Mouse (Mus musculus): ENCODE data around the gene Xbp1. TPM values are rescaled to one million over a fixed set of nuclear protein-coding genes. Genes with fewer than 3 reads are reported as not detected.
"Not testable (repeated sequence)": the region's sequence is repeated elsewhere in the genome, so short reads cannot be mapped to it uniquely, and the experiment has no call there.

The Xbp1 gene
- polyA plus RNA-seq, 1 experiment from 2014 or later, result 126 TPM

DNA sequence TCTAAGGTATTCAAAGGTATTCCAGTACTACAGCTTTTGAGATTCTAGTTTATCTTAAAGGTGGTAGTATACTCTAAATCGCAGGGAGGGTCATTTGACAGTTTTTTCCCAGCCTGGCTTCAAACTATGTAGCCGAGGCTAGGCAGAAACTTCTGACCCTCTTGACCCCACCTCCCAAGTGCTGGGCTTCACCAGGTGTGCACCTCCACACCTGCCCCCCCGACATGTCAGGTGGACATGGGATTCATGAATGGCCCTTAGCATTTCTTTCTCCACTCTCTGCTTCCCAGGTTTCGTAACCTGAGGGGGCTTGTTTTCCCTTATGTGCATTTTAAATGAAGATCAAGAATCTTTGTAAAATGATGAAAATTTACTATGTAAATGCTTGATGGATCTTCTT, 5.0 kb downstream of the Xbp1 start:
- Histone ChIP-seq H3K4me3 (no peak overlapping the region), H3K9me3 (no peaks in the 10 kb centered on the region), H3K36me3 (peaks cover 83% of the 10 kb centered on the region), H3K27ac (no peak overlapping the region), H3K4me1 (replicated peaks) (peaks cover 21% of the 10 kb centered on the region), H3K27me3 (ENCODE audit: insufficient read depth, poor library complexity, severe bottlenecking) (no peaks in the 10 kb centered on the region)
- 94% methylated on average over 4 of the region's 4 CpGs for WGBS
- no peak for DNase-seq (ENCODE audit: low spot score)

DNA sequence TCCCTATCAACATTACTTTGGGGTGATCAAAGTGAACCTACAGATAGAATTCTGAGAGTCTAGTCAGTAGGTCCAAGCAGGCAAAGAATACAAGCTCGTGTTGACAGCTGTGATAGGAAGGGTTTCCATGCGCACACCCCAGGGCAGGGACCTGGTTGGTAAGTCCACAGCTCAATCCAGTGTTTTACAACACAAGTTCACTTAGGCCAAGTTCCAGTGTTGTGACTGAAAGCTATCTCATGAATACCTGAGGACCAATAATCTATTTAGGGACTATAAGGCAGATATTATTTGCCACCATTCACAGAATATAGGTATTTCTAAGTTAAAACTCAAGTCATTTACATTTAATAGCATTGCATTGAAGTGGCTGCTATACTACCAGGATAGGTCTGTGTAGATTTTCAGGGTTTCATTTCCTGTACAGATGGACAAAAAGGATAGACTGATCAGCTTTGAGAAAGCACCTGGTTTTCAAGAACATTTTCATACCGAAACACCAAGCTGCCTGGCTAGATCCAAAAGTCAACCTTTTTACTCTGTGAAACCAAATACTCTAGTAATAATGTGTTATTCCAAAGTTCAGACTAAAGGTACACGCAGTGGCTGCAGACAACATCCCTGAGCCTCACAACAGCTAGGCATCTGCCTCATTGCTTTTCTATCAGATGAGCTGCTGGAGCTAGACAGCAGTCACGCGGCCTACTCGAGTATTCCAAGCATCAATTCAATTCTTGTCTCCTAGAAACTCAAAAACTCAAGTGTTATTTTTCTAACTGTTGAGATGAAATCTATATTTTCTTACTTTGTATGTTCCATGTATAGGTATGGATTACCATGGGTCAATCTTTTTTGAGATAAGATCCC, 6.3 kb downstream of the Xbp1 start:
- Histone ChIP-seq H3K4me3 (no peak overlapping the region), H3K36me3 (peaks cover 97% of the 10 kb centered on the region), H3K27me3 (ENCODE audit: insufficient read depth, poor library complexity, severe bottlenecking) (no peaks in the 10 kb centered on the region), H3K9me3 (no peaks in the 10 kb centered on the region), H3K4me1 (replicated peaks) (peaks cover 17% of the 10 kb centered on the region), H3K27ac (no peak overlapping the region)
- no peak for DNase-seq (ENCODE audit: low spot score)
- WGBS, result 92% methylated on average over 7 of the region's 7 CpGs

- H3K9me3 ChIP-seq, result no peaks in the 10 kb centered on the region
- no peak for DNase-seq (ENCODE audit: low spot score)
- H3K27me3 ChIP-seq (ENCODE audit: insufficient read depth, poor library complexity, severe bottlenecking), result no peaks in the 10 kb centered on the region
- H3K27ac ChIP-seq, result no peak overlapping the region
- peaks cover 98% of the 10 kb centered on the region for H3K36me3 ChIP-seq
- peaks cover 5% of the 10 kb centered on the region for H3K4me1 ChIP-seq (replicated peaks)
- no peak overlapping the region for H3K4me3 ChIP-seq
- 89% methylated on average over 5 of the region's 5 CpGs for WGBS
Observed at GRCm38 (mm10) chr11:5527865-5528523, 7.5 kb downstream of the Xbp1 start.

DNA sequence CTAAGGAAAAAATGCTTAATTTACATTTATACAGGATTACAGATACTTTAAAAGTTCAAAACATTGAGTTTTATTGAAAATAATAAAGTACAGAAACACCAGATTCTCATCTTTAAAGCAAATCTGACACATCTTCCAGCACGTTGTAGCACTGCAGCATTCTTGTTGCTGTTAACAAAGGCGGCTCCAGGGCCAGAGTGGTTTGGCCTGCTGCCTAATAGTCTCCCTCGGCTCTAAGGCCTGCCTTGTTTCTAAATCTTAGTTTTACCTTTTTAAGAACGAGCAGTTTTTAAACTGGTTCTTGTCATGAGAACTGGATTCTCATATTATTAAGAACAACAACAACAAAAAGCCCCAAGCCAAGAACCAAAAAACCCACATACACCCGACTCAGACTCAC, 8.4 kb downstream of the Xbp1 start:
- no peak for DNase-seq (ENCODE audit: low spot score)
- 87% methylated on average over 5 of the region's 5 CpGs for WGBS
- Histone ChIP-seq H3K27me3 (ENCODE audit: insufficient read depth, poor library complexity, severe bottlenecking) (no peaks in the 10 kb centered on the region), H3K4me3 (no peak overlapping the region), H3K36me3 (peaks cover 98% of the 10 kb centered on the region), H3K27ac (no peak overlapping the region), H3K9me3 (no peaks in the 10 kb centered on the region), H3K4me1 (replicated peaks) (no peaks in the 10 kb centered on the region)

DNA sequence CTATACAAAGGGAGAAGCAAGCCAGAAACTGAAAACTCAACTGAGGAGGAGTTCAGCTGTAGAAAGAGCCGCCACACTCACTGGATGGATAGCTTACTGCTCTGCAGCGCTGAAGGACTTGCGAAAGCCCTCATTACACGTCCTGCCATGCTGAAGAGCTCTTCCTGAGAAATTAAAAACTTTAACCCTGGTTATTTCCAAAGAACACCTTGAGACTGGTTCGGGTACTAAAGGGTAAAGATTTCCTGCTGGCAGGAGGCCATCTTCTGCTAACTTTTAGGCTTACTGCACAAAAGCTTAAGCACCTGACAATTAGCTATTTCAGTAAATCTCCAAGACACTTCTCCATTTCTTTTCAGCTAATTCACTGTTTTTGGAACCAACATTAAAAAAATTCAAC, 9.7 kb downstream of the Xbp1 start:
- H3K4me1 ChIP-seq (replicated peaks), result no peaks in the 10 kb centered on the region
- no peak overlapping the region for H3K27ac ChIP-seq
- H3K9me3 ChIP-seq, result no peaks in the 10 kb centered on the region
- H3K27me3 ChIP-seq (ENCODE audit: insufficient read depth, poor library complexity, severe bottlenecking), result no peaks in the 10 kb centered on the region
- 86% methylated on average over 5 of the region's 5 CpGs for WGBS
- H3K36me3 ChIP-seq, result peaks cover 98% of the 10 kb centered on the region
- no peak for DNase-seq (ENCODE audit: low spot score)
- H3K4me3 ChIP-seq, result no peak overlapping the region

DNA sequence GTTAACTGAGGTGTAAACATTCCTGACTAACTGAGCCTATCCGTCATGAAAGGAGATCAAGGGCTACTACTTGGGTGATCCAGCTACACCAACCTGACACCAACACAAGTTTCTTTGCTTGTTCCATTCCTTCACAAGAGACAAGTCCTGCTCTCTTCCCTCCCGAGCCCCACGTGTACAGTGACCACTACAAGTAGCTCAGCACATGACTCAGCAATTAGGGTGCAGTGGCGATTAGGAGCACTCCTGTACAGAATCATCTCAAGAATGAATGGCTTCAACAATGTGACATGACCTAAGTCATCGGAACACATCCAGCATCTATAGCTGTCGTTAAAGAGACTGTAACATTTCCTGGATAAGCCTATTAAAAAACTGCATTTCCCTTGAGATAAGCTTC, 10.3 kb downstream of the Xbp1 start:
- Histone ChIP-seq H3K9me3 (no peaks in the 10 kb centered on the region), H3K27ac (no peak overlapping the region), H3K27me3 (ENCODE audit: insufficient read depth, poor library complexity, severe bottlenecking) (no peaks in the 10 kb centered on the region), H3K4me3 (no peak overlapping the region), H3K4me1 (replicated peaks) (no peaks in the 10 kb centered on the region), H3K36me3 (peaks cover 95% of the 10 kb centered on the region)
- 83% methylated on average over 6 of the region's 6 CpGs for WGBS
- DNase-seq (ENCODE audit: low spot score), result no peak

- WGBS, result 85% methylated on average over 5 of the region's 5 CpGs
- Histone ChIP-seq H3K9me3 (no peaks in the 10 kb centered on the region), H3K4me3 (no peak overlapping the region), H3K4me1 (replicated peaks) (0 out of 2 replicates have a peak, but pooled peaks cover 2% of the 10 kb centered on the region), H3K27me3 (ENCODE audit: insufficient read depth, poor library complexity, severe bottlenecking) (no peaks in the 10 kb centered on the region), H3K36me3 (peaks cover 88% of the 10 kb centered on the region), H3K27ac (no peak overlapping the region)
- DNase-seq (ENCODE audit: low spot score), result no peak
Observed at GRCm38 (mm10) chr11:5533108-5533507, 12.6 kb downstream of the Xbp1 start.

- H3K27ac ChIP-seq; DNase-seq (ENCODE audit: low spot score); H3K27me3 ChIP-seq (ENCODE audit: insufficient read depth, poor library complexity, severe bottlenecking); H3K4me3 ChIP-seq; H3K9me3 ChIP-seq: not testable (repeated sequence)
- WGBS, result 93% methylated on average over 4 of the region's 4 CpGs
- H3K4me1 ChIP-seq (replicated peaks), result peaks cover 28% of the 10 kb centered on the region
- H3K36me3 ChIP-seq, result peaks cover 61% of the 10 kb centered on the region
Observed at GRCm38 (mm10) chr11:5537454-5537853, 17.0 kb downstream of the Xbp1 start.

DNA sequence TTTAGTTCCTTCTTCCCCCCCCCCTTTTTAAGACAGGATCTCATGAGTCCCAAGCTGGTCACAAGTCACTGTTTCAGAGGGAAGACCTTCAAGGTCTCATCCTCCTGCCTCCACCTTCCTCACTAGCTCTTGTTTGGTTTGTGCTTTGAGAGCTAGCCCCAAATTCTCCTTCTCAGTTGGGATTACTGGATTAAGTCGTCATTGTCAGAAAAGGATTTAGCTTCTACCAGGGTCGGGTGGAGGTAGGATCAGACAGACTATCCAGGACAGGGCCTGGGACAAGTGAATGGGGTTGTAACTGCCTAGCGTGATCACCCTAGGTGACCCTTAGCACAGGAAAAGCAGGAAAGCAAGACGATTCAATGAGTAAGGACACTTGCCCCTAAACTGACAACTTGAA, 19.9 kb downstream of the Xbp1 start:
- 63% methylated on average over 4 of the region's 4 CpGs for WGBS
- Histone ChIP-seq H3K9me3 (no peaks in the 10 kb centered on the region), H3K4me1 (replicated peaks) (peaks cover 28% of the 10 kb centered on the region), H3K27me3 (ENCODE audit: insufficient read depth, poor library complexity, severe bottlenecking) (no peaks in the 10 kb centered on the region), H3K27ac (no peak overlapping the region), H3K4me3 (peak overlapping the region; percentile 84), H3K36me3 (peaks cover 32% of the 10 kb centered on the region)
- DNase-seq (ENCODE audit: low spot score), result no peak

DNA sequence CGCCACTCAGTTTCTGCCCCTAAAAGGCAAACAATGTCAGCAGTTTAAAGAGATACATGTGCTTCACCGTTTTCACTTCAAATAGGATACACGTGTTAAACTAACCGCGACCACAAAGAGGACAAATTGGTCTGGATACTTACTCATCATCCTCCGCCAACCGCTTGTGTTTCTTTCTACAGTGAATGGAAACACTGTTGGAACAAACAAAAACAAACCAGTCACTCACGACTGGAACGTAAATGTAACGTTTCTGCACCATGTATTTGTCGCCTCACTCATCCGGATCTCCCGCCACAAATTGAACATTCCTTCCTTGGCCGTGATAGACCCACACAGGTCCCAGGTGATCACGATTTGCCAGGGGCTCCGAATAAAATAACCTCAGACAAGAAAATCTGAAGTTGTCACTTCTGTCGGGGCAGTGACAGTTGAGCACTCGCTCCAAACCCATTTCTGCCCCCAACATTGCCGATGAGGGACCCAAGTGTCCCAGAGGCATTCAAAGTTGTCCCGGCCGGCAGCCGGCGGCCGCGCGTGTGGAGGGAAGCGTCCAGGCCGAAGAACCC, 20.9 kb downstream of the Xbp1 start:
- 5% methylated on average over 28 of the region's 28 CpGs for WGBS
- peak; percentile 7 for DNase-seq (ENCODE audit: low spot score)
- Histone ChIP-seq H3K9me3 (no peaks in the 10 kb centered on the region), H3K27me3 (ENCODE audit: insufficient read depth, poor library complexity, severe bottlenecking) (no peaks in the 10 kb centered on the region), H3K36me3 (peaks cover 28% of the 10 kb centered on the region), H3K27ac (peak overlapping the region; percentile 93), H3K4me3 (peak overlapping the region; percentile 84), H3K4me1 (replicated peaks) (peaks cover 28% of the 10 kb centered on the region)

- DNase-seq (ENCODE audit: low spot score), result peak; percentile 90
- Histone ChIP-seq H3K27me3 (ENCODE audit: insufficient read depth, poor library complexity, severe bottlenecking) (no peaks in the 10 kb centered on the region), H3K9me3 (no peaks in the 10 kb centered on the region), H3K36me3 (peaks cover 22% of the 10 kb centered on the region), H3K27ac (peak within 1 kb of the TSS; percentile 93), H3K4me3 (peak within 1 kb of the TSS; percentile 84), H3K4me1 (replicated peaks) (peaks cover 28% of the 10 kb centered on the region)
- WGBS, result under 1% methylated on average over 65 of the region's 65 CpGs
Observed at GRCm38 (mm10) chr11:5541799-5542481, 21.5 kb downstream of the Xbp1 start, which contains the start of gene Ccdc117. TSS of gene Ccdc117 (minus strand) at chr11:5542187.

DNA sequence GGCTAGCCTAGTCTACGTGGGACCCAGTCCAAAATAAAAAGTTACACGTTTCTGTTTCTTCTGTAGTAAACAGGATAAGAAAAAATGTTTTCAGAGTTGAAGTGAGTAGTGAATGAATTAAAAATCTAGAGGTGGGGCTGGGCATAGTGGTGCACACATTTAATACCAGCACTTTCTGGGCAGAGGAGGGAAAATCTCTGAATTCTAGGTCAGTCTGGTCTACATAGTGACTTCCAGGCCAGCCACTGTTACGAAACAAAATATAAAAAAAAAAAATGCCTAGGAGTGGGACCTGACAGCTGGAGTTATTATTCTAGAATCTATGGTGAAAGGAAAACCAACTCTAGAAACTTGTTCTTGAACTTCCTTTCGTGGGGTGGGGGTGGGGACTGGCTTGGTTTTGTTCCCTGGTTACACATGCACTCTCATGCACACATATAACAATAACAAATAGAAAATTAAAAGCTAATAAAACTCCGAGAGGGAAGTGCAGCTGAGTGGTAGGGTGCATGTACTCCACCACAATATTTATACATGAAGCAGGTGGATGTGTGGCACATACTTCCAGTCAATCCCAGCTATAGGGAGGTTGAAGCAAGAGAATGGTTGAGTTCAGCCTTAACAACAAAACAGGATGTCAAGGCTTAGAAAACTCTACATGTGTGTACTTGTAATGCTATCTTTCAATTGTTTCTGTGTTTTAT, 22.2 kb downstream of the Xbp1 start:
- DNase-seq (ENCODE audit: low spot score), result no peak
- Histone ChIP-seq H3K9me3 (no peaks in the 10 kb centered on the region), H3K27ac (0 out of 2 replicates have a peak overlapping the region, but pooled peaks have one; percentile 93), H3K27me3 (ENCODE audit: insufficient read depth, poor library complexity, severe bottlenecking) (no peaks in the 10 kb centered on the region), H3K4me1 (replicated peaks) (peaks cover 28% of the 10 kb centered on the region), H3K36me3 (peaks cover 19% of the 10 kb centered on the region), H3K4me3 (peak overlapping the region; percentile 84)
- WGBS, result 55% methylated on average over 5 of the region's 5 CpGs

All from hindbrain, embryonic 10.5 days (tissue).